Mouse (Mus musculus): Measurements from ENCODE around the gene Braf.

The Braf gene

GRCm38 (mm10) chr6:39607365-39607764, 117.9 kb downstream of the Braf start:
- no peak for DNase-seq (ENCODE audit: low spot score in 2 of 2)

GRCm38 (mm10) chr6:39606862-39607261, 118.4 kb downstream of the Braf start:
- no peak for DNase-seq (ENCODE audit: low spot score in 2 of 2)

GRCm38 (mm10) chr6:39606056-39606455, 119.2 kb downstream of the Braf start:
- DNase-seq (ENCODE audit: low spot score in 2 of 2), result no peak

- DNase-seq (ENCODE audit: low spot score in 2 of 2), result no peak
Measured at GRCm38 (mm10) chr6:39604565-39604964, 120.7 kb downstream of the Braf start.

DNA sequence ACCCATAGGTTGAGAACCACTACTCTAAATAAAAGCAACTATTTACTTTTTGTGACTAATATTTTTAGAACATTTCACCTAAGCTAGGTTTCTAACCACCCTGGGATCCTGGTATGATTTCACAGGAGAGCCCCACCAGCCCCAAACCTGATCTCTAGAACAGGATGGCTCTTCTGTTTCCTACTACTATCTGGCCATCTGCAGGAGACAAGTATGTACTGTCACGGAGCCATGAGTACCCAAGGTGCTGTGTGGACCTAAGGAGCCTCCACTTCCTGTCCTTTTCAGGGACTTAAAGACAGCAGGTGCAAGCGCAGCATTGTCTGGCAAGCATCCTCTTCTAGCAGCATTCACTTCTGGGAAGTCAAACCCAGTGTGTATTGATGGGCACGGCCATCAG, 123.4 kb downstream of the Braf start:
- no peak for DNase-seq (ENCODE audit: low spot score in 2 of 2)

DNA sequence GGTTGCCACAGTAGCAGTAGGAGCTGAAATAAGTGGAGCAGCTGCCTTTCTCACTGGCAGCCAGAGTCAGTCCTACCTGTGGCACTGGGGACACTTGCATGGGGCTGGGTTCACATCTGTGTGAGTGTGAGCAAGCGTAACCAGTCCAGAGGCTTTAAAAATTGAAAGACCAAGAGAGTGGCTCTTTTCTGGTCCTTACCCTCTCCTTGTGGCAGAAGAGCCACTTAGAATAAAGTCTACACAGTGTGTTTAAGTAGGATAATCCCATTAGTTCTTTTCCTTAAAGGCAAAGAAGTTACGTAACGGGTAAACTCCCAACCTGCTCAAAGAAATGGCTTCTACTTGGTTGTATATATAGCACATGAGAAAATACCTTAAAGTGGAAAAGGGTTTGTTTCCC, 124.4 kb downstream of the Braf start:
- DNase-seq (ENCODE audit: low spot score in 2 of 2), result no peak

DNA sequence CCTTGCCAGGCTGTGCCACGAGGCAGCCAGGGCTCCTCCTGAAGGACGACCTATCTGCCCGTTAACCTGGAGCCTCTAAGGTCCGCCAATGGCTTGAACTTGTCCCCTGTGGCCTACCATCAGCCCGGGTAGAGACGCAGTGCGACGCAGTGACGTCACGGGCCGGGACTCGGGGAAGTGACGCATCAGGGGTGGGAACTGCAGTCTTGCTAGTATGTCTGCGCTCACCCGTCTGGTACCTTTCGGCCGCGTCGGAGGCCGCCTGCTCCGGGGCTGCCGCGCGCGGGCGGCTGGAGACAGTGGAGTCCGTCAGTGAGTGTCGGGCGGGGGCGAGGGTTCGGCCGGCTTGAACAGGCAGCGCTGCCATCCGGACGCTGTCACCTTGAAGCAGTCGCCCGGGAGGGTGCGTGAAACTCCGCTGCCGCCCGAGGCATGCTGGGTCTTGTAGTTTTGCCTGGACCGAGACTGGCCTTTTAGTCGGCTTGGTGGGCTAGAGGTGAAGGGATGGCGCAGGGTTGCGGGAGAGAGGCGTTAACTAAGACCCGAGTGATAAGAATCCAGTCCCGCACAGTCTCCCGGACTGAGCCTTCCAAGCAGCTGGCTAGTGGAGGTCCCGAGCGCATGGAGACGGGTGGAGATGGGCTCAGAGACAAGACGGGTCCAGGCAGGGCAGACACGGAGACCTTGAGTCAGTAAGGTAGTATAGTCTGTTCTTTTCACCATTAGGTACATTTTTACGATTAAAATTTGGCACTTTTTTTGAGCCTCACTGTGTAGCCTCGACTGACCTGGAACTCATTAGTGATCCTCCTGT, 132.7 kb downstream of the Braf start, which contains the start of gene Ndufb2:
Gene Ndufb2, plus strand, starts transcription at position 174 of the 814 bp plus-strand sequence.
- DNase-seq (ENCODE audit: low spot score in 2 of 2), result peak; percentile 88 to 91

DNA sequence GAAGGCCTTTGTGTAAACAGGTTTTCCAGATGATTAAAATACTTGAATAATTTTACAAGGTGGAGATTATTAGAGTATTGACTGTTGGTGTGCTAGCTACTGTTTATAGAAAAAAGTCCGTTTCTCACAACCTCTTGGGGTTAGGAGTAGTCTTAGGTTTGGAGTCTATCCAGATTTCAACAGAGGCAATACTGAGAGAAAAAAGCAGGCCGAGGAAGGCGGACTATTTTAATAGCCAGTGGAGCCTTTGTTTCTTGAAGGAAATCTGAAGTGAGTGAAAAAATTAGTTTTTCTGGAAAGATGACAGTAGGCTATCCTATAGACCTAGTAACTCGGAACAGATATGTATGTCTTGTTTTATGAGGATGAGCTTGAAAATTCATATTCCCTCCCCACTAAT, 133.8 kb downstream of the Braf start:
- DNase-seq (ENCODE audit: low spot score in 2 of 2), result no peak

- no peak for DNase-seq (ENCODE audit: low spot score in 2 of 2)
Measured at GRCm38 (mm10) chr6:39585517-39585916, 139.7 kb downstream of the Braf start, which contains the start of gene Gm42420. TSS of gene Gm42420 (plus strand) at chr6:39585753.

GRCm38 (mm10) chr6:39581087-39581784, 144.0 kb downstream of the Braf start:
- DNase-seq (ENCODE audit: low spot score in 2 of 2), result no peak

- DNase-seq (ENCODE audit: low spot score in 2 of 2), result no peak
Measured at GRCm38 (mm10) chr6:39580558-39580957, 144.7 kb downstream of the Braf start.

DNA sequence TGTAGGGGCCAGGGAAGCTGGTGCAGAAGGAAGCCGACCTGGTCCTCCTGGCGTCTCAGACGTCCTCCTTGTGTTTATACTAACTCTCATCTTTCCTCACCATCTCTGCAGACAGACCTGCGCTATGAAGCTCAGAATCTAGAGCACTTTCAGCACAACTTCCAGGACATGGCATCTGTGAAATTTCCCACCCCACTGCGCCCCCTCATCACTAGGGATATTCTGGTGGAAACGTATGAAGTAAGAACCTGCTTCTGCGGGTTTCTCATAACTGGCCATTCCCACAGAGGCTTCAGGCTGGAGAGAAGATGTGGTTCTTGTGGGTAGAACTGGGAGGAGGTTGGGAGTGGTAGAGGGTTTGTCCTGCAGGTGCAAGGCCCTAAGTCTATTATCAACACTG, 145.7 kb downstream of the Braf start:
- no peak for DNase-seq (ENCODE audit: low spot score in 2 of 2)

GRCm38 (mm10) chr6:39574951-39575350, 150.3 kb downstream of the Braf start:
- DNase-seq (ENCODE audit: low spot score in 2 of 2), result no peak

DNA sequence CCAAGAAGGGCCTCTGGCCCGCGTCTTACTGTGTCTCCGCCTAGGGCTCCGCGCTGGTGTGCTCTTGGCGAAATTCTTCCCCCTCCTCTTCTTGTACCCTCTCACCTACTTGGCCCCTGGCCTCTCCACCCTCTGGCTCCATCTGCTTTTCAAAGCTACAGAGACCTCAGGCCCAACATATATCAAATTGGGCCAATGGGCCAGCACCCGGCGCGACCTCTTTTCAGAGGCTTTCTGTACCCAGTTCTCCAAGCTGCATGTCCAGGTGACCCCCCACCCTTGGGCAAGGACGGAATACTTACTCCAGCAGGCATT, 150.8 kb downstream of the Braf start:
- no peak for DNase-seq (ENCODE audit: low spot score in 2 of 2)

DNA sequence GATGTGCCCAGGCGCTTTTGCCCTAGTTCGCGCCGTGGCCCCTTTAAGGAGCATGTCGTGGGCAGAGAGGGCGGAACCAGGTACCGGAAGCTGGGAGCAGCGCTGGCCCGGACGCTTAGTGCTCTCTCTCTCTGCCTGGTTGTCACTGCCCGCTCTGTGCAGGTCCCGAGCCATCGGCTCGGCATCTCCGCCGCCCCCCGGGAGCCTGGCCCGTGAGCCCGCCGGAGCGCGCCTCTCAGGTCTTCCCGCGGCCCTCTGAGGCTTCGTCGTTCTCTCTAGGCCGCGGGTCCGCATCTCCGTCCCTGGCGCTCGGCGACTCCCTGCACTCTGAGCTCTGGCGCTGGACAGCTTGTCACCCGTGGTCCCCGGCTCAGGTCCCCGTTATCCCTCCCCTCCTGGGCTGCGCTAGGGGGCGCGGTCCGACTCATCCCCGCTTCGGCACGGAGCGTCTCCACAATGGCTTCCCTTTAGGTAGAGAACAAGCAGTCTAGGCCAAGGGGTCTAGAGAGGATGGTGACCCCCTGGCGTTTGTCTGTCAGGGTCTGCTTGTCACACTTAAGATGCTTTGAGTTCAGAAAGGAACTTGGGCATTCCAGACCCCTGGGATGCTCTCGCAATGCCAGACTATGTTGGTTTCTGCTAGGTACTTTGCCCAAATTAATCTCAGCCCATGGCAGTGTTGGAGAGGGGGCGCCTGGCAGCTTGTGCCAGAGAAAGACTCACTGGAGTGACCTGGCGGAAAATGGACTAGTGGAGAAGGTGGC, 151.3 kb downstream of the Braf start, which contains the start of gene Adck2:
Gene Adck2, plus strand, starts transcription at position 83 of the 764 bp plus-strand sequence.
- peak; percentile 61 to 74 for DNase-seq (ENCODE audit: low spot score in 2 of 2)

GRCm38 (mm10) chr6:39570426-39570825, 154.8 kb downstream of the Braf start:
- DNase-seq (ENCODE audit: low spot score in 2 of 2), result no peak

DNA sequence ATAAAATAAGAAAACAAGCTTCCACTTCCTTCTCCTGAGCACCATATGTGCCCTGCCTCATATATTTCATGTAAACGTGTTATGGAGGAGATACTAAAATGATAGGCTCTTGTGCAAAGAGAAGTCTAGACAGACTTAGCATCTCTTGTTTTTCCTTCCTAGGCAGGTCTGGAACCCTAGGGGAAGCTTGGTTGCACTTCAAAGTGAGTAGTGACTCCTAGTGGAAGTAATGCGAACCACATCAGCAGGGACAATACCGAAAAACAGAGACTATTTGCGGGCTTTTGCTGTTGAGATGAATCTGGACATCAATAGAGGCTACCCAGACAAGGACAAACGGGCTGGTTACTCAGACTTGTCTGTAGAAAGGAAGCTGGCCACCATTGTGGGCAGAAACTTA, 157.7 kb downstream of the Braf start:
- DNase-seq (ENCODE audit: low spot score in 2 of 2), result no peak

DNA sequence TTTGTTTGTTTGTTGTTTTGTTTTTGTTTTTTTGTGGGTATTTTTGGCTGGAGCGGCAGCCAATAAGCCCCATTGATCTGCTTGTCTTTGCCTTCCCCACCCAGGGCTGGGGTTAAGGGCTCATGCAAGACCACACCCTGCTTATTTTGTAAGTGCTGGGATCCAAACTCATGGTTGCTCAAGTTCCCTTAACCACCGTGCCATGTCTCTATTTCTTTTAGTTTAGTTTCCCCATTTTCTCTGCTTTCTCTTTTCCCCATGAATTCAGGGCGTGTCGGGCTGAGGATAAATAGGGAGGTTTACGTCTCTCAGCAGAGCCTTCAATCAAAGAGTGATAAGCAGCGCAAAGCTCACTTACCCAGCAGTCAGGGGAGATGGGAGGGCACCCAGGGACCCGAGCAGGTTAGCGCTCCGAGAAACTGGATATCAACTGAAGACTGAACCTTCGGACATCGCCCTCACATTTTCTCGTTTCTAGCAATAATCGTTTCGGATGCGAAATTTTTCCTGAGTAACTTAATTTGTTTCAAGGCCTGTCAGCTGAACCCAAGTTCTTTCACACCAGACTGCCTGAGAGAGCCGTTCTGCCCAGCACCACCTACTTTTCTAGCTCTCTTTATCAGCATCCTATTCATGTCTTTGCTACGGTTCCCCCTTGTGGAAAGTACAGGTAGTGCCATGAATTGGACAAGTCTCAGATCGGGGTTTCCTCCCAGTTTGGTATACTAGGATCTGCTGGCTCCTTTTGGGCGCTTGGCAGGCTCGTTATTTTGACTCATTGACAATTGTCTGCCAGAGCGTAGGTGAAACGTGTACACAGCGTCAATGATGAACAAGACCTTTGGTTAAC, 162.9 kb downstream of the Braf start:
- peak; percentile 51 to 73 for DNase-seq (ENCODE audit: low spot score in 2 of 2)

- DNase-seq (ENCODE audit: low spot score in 2 of 2), result no peak
Measured at GRCm38 (mm10) chr6:39559276-39559939, 165.9 kb downstream of the Braf start.

GRCm38 (mm10) chr6:39557723-39558261, 167.5 kb downstream of the Braf start, which contains the start of gene Dennd2a:
TSS of gene Dennd2a (minus strand) at chr6:39557867.
- DNase-seq (ENCODE audit: low spot score in 2 of 2), result peak; percentile 80 to 86

Measured in urinary bladder, postnatal 4 days (tissue).